Mouse (Mus musculus) ES-E14 (cell line): Measurements from ENCODE around the gene Lpcat2. TPM values are rescaled to one million over a fixed set of nuclear protein-coding genes. Genes with fewer than 3 reads are reported as not detected.

Experiments used
- DNase-seq: peaks from one replicate; pipeline ENCODE4 v3.0.0-alpha.2; 2013; ENCODE audit warnings: low read depth, low spot score
- H3K27ac ChIP-seq: 2 replicates; pipeline ENCODE4 v1.5.1; 2012; ENCODE audit warnings: low read depth, mild to moderate bottlenecking, low read length, moderate library complexity, mixed read lengths; ENCODE audit not compliant: poor library complexity, insufficient read depth, severe bottlenecking
- H3K36me3 ChIP-seq: 2 replicates; pipeline ENCODE4 v1.6.1; 2012; ENCODE audit warnings: mild to moderate bottlenecking, low read length, moderate library complexity, mixed read lengths; ENCODE audit not compliant: control insufficient read depth, poor library complexity, insufficient read depth, severe bottlenecking
- H3K4me1 ChIP-seq, 2 experiments: fragments of 150-350 bp in 1 of 2; sonication (generic) in 1 of 2; 2 replicates each; pipeline ENCODE4 v1.6.1; 2012; ENCODE audit warnings: low read length in 2 of 2, mild to moderate bottlenecking in 1 of 2, mixed read lengths in 1 of 2; ENCODE audit not compliant: control insufficient read depth in 2 of 2, insufficient read depth in 2 of 2, poor library complexity in 1 of 2
- H3K4me3 ChIP-seq, 2 experiments: fragments of 150-350 bp in 1 of 2; sonication (generic) in 1 of 2; 2 replicates each; pipeline ENCODE4 v1.5.1; 2012; ENCODE audit warnings: low read length in 2 of 2, low read depth in 1 of 2, mild to moderate bottlenecking in 1 of 2, mixed read lengths in 1 of 2; ENCODE audit not compliant: insufficient read depth in 1 of 2, poor library complexity in 1 of 2, severe bottlenecking in 1 of 2
- H3K9ac ChIP-seq: 2 replicates; pipeline ENCODE4 v1.6.1; 2012; ENCODE audit warnings: low read depth, mild to moderate bottlenecking, low read length, mixed read lengths; ENCODE audit not compliant: poor library complexity, insufficient read depth, severe bottlenecking
- H3K9me3 ChIP-seq: fragments of 150-350 bp; sonication (generic); 2 replicates; pipeline ENCODE4 v1.6.1; 2012; ENCODE audit warnings: low read depth, mild to moderate bottlenecking, low read length; ENCODE audit not compliant: control insufficient read depth, insufficient read depth
- CHD2 ChIP-seq: IDR thresholded peaks from 2 replicates; pipeline ENCODE4 v1.6.1; 2014; ENCODE audit warnings: mild to moderate bottlenecking, low read depth, low read length, inconsistent platforms
- HCFC1 ChIP-seq: IDR thresholded peaks from 2 replicates; pipeline ENCODE4 v1.6.1; 2012; ENCODE audit warnings: low read length, inconsistent platforms, borderline replicate concordance; ENCODE audit not compliant: insufficient read depth
- MAFK ChIP-seq: IDR thresholded peaks from 2 replicates; pipeline ENCODE4 v1.6.1; 2014; ENCODE audit warnings: mild to moderate bottlenecking, low read depth, low read length, inconsistent platforms; ENCODE audit not compliant: insufficient read depth
- ZC3H11A ChIP-seq: IDR thresholded peaks from 2 replicates; pipeline ENCODE4 v1.6.1; 2012; ENCODE audit warnings: low read depth, mild to moderate bottlenecking, inconsistent platforms, low read length, borderline replicate concordance
- ZNF384 ChIP-seq: IDR thresholded peaks from 2 replicates; pipeline ENCODE4 v1.6.1; 2012; ENCODE audit warnings: low read depth, low read length, inconsistent platforms
- in situ Hi-C, 2 experiments: fragments of 600-800 bp; cut with MboI; formaldehyde crosslinking; loops; one replicate each; pipeline ENCODE4 v1.15.1; 2025; ENCODE audit warnings: low sequenced_read_pairs in 2 of 2, inconsistent platforms in 1 of 2; ENCODE audit not compliant: unreplicated experiment in 2 of 2
- total RNA-seq: library from RNA; depleted of rRNA; stranded (reverse); fragments of 300-350 nt; gene quantifications from 2 replicates; pipeline ENCODE4 v1.2.3, GENCODE M21; 2012; rRNA removed

The Lpcat2 gene
- total RNA-seq, 1 experiment = 1.8 TPM

DNA sequence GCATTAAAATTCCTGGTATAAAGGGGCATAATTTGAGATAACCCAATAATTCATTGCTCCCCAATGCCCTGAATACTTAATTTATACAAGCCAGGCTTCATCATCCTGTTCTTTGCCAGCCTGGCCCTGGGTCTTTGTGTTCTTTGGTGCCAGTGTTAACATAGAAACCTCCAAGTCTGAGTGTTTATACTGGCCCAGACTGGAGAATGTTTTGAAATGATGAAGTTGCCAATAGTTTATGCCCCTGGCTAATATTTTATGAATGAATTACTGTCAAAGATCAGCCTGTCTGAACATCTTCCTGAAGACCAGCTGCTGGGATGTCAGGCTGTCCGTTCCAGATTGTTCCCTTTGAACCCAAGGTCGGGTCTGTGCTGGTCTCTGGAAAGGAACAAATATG lies 109.4 kb downstream of the Lpcat2 start:
- TF ChIP-seq CHD2 (no peak), ZC3H11A (no peak), MAFK (no peak), HCFC1 (no peak), ZNF384 (no peak)
- in situ Hi-C loops = no loop called here
- H3K9me3 ChIP-seq = no peaks in the 10 kb centered on the region

More for the DNA sequence above, 109.4 kb downstream of the Lpcat2 start:
- H3K36me3 ChIP-seq = no peaks in the 10 kb centered on the region
- no peak overlapping the region for H3K4me3 ChIP-seq
- no peak overlapping the region for H3K27ac ChIP-seq
- no peak for DNase-seq
- peaks cover 0 to 2% of the 10 kb centered on the region in 2 experiments; a peak in 1 of 4 replicates for H3K4me1 ChIP-seq
- no peak overlapping the region for H3K9ac ChIP-seq

Other genes with a start within 250 kb of the Lpcat2 start
- not detected in 2 replicates for gene Irx6, start 181.1 kb upstream of the Lpcat2 start, total RNA-seq
- 36.9 and 54.8 TPM in 2 replicates for gene Mmp2, start 28.0 kb upstream of the Lpcat2 start, total RNA-seq
- 0.67 and 0.85 TPM in 2 replicates for gene Capns2, start 46.1 kb downstream of the Lpcat2 start, total RNA-seq
- gene Slc6a2, start 104.7 kb downstream of the Lpcat2 start, total RNA-seq = 0.05 and 0.62 TPM in 2 replicates
- gene Ces1a, start 192.9 kb downstream of the Lpcat2 start, total RNA-seq = 0.27 TPM in 1 of 2 replicates, not detected in the other
- 0.18 TPM in 1 of 2 replicates, not detected in the other for gene Ces1b, start 224.7 kb downstream of the Lpcat2 start, total RNA-seq